Mouse (Mus musculus) liver, embryonic 15.5 days (tissue): ENCODE results near the gene Gm11554. TPM values are rescaled to one million over a fixed set of nuclear protein-coding genes. Genes with fewer than 3 reads are reported as not detected.
"Not testable (repeated sequence)": the region's sequence is repeated elsewhere in the genome, so short reads cannot be mapped to it uniquely, and the experiment has no call there.

Experiments
- ATAC-seq: fragments of 200-750 bp; cut with Nextera tagmentation; 2 replicates; pipeline ENCODE4 v1.8.0; 2017; ENCODE audit warnings: moderate number of reproducible peaks, mild to moderate bottlenecking, moderate library complexity; ENCODE audit not compliant: insufficient read depth
- H3K27ac ChIP-seq: fragments of 300-500 bp; sonication (generic); replicated peaks from 2 replicates; pipeline ENCODE4 v1.5.1; 2015; ENCODE audit warnings: mild to moderate bottlenecking, inconsistent platforms
- H3K27me3 ChIP-seq: fragments of 300-500 bp; sonication (generic); 2 replicates; pipeline ENCODE4 v1.6.1; 2015; ENCODE audit warnings: mild to moderate bottlenecking, inconsistent platforms
- H3K36me3 ChIP-seq: fragments of 300-500 bp; sonication (generic); replicated peaks from 2 replicates; pipeline ENCODE4 v1.6.1; 2015; ENCODE audit warnings: moderate library complexity, mild to moderate bottlenecking, inconsistent platforms
- H3K4me1 ChIP-seq: fragments of 300-500 bp; sonication (generic); replicated peaks from 2 replicates; pipeline ENCODE4 v1.6.1; 2015; ENCODE audit warnings: inconsistent platforms
- H3K4me2 ChIP-seq: fragments of 300-500 bp; sonication (generic); 2 replicates; pipeline ENCODE4 v1.6.1; 2015; ENCODE audit warnings: moderate library complexity, mild to moderate bottlenecking, inconsistent platforms
- H3K4me3 ChIP-seq: fragments of 300-500 bp; sonication (generic); replicated peaks from 2 replicates; pipeline ENCODE4 v1.5.1; 2015; ENCODE audit warnings: mild to moderate bottlenecking, inconsistent platforms
- H3K9ac ChIP-seq: fragments of 300-500 bp; sonication (generic); 2 replicates; pipeline ENCODE4 v1.6.1; 2015; ENCODE audit warnings: moderate library complexity, mild to moderate bottlenecking, inconsistent platforms
- H3K9me3 ChIP-seq: fragments of 300-500 bp; sonication (generic); replicated peaks from 2 replicates; pipeline ENCODE4 v1.6.1; 2016; ENCODE audit warnings: inconsistent platforms
- WGBS: fragments of 180-500 bp; shearing (Covaris S2); methylation state at CpG from one replicate; pipeline ENCODE4 v1.1.7; 2015; ENCODE audit warnings: mixed read lengths; ENCODE audit not compliant: insufficient replicate concordance; 5-methylcytosine and 5-hydroxymethylcytosine counted together
- polyA plus RNA-seq: library from polyadenylated mRNA; unstranded; fragments of >200 nt; fragmentation: Nextera tagmentation; extraction: Ambion mirVana; gene quantifications from 2 replicates; pipeline ENCODE4 v1.2.1, GENCODE M21; 2015

Gene Gm11554
- polyA plus RNA-seq, result not detected in 2 replicates

DNA sequence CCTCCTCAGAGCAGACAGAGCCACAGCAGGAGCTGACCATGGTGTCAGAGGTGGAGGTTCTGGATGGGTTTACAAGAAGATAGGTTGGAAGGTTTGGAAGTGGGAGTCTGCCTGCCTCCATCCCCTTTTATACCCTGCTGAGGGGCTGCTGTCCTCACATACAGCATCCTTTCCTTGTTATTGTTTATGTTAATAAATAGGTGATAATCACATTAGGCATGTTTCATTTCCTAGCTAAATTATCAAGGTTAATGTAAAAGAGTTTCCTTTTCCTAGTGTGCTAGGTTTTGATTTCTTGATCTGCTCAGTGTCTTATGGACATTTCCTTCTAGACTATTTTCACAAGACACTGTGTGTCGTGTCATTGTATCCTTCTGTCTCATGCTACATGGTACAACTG is at the start of gene Gm11554:
TSS of gene Gm11554 (minus strand) at position 101 of the 400 bp plus-strand sequence.
- not testable (repeated sequence) for H3K4me1 ChIP-seq, H3K9ac ChIP-seq, H3K27me3 ChIP-seq, ATAC-seq, H3K9me3 ChIP-seq, H3K36me3 ChIP-seq, H3K4me3 ChIP-seq, H3K4me2 ChIP-seq, H3K27ac ChIP-seq
- WGBS, result no CpG with 5 or more reads among the region's 1 CpGs

DNA sequence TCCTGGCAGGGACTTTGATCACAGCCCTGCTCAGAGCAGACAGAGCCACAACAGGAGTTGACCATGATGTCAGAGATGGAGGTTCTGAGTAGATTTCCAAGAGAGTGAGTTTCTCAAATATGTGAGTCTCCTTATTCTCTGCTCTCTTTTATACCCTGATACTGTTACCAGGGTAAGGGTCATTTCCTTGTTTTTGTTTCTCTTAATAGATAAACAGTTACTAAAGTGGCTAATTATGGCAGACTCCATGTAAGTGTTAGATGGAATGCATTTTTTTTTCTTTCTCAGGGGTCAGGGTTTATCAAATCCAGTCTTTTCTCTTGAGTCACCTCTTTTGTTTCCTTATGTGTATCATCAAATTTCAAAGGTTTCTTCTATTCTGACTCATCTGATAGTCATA is 47.3 kb upstream of the Gm11554 start, which contains the start of gene Krtap4-16:
TSS of gene Krtap4-16 (minus strand) at position 101 of the 400 bp plus-strand sequence.
- Histone ChIP-seq H3K4me2 (no peak within 1 kb of the TSS), H3K9me3 (no peaks in the 10 kb centered on the region), H3K4me1 (no peaks in the 10 kb centered on the region), H3K27me3 (no peaks in the 10 kb centered on the region), H3K9ac (no peak within 1 kb of the TSS), H3K4me3 (no peak within 1 kb of the TSS), H3K27ac (no peak within 1 kb of the TSS), H3K36me3 (no peaks in the 10 kb centered on the region)
- no peak for ATAC-seq

DNA sequence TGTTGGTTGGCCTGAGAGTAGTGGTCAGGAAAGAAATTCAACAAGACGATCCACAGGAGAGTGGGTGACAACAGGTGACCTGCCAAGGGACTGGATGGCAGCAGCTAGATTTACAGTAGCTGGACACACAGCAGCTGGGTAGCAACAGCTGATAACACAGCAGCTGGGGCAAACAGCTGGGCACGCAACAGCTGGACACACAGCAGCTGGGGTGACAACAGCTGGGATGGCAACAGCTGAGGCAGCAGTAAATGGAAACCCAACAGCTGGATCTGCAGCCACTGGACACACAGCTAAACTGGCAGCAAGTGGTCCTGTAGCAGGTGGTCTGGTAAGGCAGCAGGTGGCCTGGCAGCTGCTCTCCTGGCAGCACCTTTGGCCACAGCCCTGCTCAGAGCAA is 42.5 kb upstream of the Gm11554 start:
- Histone ChIP-seq H3K4me3 (no peak overlapping the region), H3K36me3 (no peaks in the 10 kb centered on the region), H3K27ac (no peak overlapping the region), H3K4me2 (no peak overlapping the region), H3K27me3 (no peaks in the 10 kb centered on the region), H3K9ac (no peak overlapping the region), H3K4me1 (no peaks in the 10 kb centered on the region), H3K9me3 (no peaks in the 10 kb centered on the region)
- whole genome bisulfite sequencing, result 53% methylated on average over 2 of the region's 2 CpGs
- ATAC-seq, result no peak

DNA sequence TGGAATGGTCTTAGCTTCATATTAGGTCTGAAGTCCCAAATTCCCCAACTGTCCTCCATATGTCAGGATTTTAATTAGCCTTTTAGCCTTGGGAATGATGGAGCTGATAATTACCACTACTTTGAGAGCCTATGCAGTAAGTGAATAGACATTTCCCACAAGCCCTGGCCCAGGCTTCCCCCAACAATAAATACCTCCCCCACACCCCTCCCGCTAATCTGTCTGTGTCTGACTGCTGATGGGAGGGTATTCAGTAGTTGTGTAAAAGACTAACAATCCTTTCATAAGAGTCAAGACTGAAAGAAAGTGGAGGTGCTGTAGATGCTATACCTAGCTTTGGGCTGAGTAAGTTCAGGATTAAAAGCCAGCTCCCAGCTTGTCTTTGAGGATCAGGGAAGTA is 37.9 kb upstream of the Gm11554 start:
- no peaks in the 10 kb centered on the region for H3K36me3 ChIP-seq
- no peak overlapping the region for H3K4me2 ChIP-seq
- no peak overlapping the region for H3K4me3 ChIP-seq
- no peak overlapping the region for H3K27ac ChIP-seq
- no peak for ATAC-seq
- 56% methylated on average over 1 of the region's 1 CpGs for WGBS
- no peaks in the 10 kb centered on the region for H3K9me3 ChIP-seq
- H3K4me1 ChIP-seq, result no peaks in the 10 kb centered on the region
- no peak overlapping the region for H3K9ac ChIP-seq
- no peaks in the 10 kb centered on the region for H3K27me3 ChIP-seq

DNA sequence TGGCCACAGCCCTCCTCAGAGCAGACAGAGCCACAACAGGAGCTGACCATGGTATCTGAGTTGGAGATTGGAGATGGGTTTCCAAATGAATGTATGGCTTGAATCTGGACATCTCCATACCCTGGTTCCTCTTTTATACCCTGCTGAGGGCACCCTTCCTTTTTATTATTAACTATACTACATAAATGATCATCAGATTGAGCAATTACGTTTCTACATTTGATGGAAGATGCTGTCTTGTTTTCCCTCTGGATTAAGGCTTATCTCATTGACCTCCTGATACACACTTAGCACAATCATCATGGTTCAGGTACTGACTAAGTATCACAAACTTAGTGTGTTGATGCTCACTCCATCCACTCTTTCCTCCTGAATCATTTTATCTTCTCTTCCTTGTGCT is 33.7 kb upstream of the Gm11554 start, which contains the start of gene 2300003K06Rik:
TSS of gene 2300003K06Rik (minus strand) at position 101 of the 400 bp plus-strand sequence.
- no peak within 1 kb of the TSS for H3K27ac ChIP-seq
- no peak within 1 kb of the TSS for H3K4me3 ChIP-seq
- no peaks in the 10 kb centered on the region for H3K36me3 ChIP-seq
- 31% methylated on average over 1 of the region's 1 CpGs for WGBS
- no peaks in the 10 kb centered on the region for H3K4me1 ChIP-seq
- no peaks in the 10 kb centered on the region for H3K9me3 ChIP-seq
- H3K9ac ChIP-seq, result no peak within 1 kb of the TSS
- H3K4me2 ChIP-seq, result no peak within 1 kb of the TSS
- ATAC-seq, result no peak
- no peaks in the 10 kb centered on the region for H3K27me3 ChIP-seq

DNA sequence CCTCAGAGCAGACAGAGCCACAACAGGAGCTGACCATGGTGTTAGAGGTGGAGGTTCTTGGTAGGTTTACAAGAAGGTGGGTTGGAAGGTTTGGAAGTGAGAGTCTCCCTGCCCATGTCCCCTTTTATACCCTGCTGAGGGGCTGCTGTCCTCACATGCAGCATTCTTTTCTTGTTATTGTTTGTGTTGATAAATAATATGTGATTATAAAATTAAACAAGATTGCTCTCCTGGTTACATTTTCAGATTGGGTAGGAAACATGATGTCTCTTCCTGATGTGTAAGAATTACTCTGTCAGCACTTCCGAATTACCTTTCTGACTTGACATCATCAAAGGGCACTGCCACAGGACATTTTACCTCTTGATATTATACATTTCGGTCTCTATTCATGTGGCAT is 11.3 kb upstream of the Gm11554 start, which contains the start of gene Gm11564:
TSS of gene Gm11564 (minus strand) at position 101 of the 400 bp plus-strand sequence.
- not testable (repeated sequence) for H3K4me3 ChIP-seq, H3K4me1 ChIP-seq, H3K36me3 ChIP-seq, H3K4me2 ChIP-seq, H3K27ac ChIP-seq, ATAC-seq, H3K27me3 ChIP-seq, H3K9ac ChIP-seq, H3K9me3 ChIP-seq
- 46% methylated on average over 2 of the region's 2 CpGs for WGBS

DNA sequence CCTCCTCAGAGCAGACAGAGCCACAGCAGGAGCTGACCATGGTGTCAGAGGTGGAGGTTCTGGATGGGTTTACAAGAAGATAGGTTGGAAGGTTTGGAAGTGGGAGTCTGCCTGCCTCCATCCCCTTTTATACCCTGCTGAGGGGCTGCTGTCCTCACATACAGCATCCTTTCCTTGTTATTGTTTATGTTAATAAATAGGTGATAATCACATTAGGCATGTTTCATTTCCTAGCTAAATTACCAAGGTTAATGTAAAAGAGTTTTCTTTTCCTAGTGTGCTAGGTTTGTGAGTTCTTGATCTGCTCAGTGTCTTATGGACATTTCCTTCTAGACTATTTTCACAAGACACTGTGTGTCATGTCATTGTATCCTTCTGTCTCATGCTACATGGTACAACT is 5.5 kb upstream of the Gm11554 start, which contains the start of gene Krtap4-13:
TSS of gene Krtap4-13 (minus strand) at position 101 of the 400 bp plus-strand sequence.
- H3K4me1 ChIP-seq, H3K4me2 ChIP-seq, H3K36me3 ChIP-seq, H3K27ac ChIP-seq, H3K4me3 ChIP-seq, H3K9ac ChIP-seq, H3K9me3 ChIP-seq, H3K27me3 ChIP-seq, ATAC-seq: not testable (repeated sequence)

DNA sequence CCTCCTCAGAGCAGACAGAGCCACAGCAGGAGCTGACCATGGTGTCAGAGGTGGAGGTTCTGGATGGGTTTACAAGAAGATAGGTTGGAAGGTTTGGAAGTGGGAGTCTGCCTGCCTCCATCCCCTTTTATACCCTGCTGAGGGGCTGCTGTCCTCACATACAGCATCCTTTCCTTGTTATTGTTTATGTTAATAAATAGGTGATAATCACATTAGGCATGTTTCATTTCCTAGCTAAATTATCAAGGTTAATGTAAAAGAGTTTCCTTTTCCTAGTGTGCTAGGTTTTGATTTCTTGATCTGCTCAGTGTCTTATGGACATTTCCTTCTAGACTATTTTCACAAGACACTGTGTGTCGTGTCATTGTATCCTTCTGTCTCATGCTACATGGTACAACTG is 5.4 kb downstream of the Gm11554 start, which contains the start of gene Gm11569:
TSS of gene Gm11569 (minus strand) at position 101 of the 400 bp plus-strand sequence.
- H3K27me3 ChIP-seq, H3K36me3 ChIP-seq, H3K4me3 ChIP-seq, H3K4me2 ChIP-seq, H3K27ac ChIP-seq, H3K4me1 ChIP-seq, H3K9ac ChIP-seq, ATAC-seq, H3K9me3 ChIP-seq: not testable (repeated sequence)
- WGBS, result no CpG with 5 or more reads among the region's 1 CpGs

DNA sequence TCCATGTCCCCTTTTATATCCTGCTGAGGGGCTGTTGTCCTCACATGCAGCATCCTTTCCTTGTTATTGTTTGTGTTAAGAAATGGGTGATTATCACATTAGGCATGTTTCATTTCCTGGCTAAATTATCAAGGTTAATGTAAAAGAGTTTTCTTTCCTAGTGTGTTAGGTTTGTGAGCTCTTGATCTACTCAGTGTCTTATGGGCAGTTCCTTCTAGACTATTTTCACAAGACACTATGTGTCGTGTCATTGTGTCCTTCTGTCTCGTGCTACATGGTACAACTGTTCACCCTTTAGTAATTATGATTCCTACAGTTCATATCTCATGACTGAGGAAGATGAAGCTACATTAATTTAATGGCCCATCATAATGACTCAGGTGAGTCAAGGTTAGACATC is 10.9 kb downstream of the Gm11554 start, which contains the start of gene Gm11596:
TSS of gene Gm11596 (minus strand) at position 101 of the 400 bp plus-strand sequence.
- Histone ChIP-seq H3K27me3 (no peaks in the 10 kb centered on the region), H3K4me1 (no peaks in the 10 kb centered on the region), H3K9me3 (no peaks in the 10 kb centered on the region), H3K4me3 (no peak within 1 kb of the TSS), H3K27ac (no peak within 1 kb of the TSS), H3K9ac (no peak within 1 kb of the TSS), H3K4me2 (no peak within 1 kb of the TSS), H3K36me3 (no peaks in the 10 kb centered on the region)
- WGBS, result 45% methylated on average over 2 of the region's 2 CpGs
- ATAC-seq, result no peak

DNA sequence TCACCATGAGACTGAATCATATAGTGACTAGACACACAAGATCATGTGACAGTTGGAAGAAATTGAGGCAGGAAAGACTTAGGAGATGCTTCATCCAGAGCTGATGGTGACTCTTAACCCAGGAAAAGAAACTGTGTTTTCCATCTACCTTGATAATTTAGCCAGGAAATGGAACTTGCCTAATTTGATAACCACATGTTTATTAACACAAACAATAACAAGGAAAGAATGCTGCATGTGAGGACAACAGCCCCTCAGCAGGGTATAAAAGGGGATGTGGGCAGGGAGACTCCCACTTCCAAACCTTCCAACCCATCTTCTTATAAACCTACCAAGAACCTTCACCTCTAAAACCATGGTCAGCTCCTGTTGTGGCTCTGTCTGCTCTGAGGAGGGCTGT is 19.3 kb downstream of the Gm11554 start, which contains the start of gene Krtap4-9:
TSS of gene Krtap4-9 (plus strand) at position 301 of the 400 bp plus-strand sequence.
- H3K4me3 ChIP-seq, H3K4me1 ChIP-seq, H3K27me3 ChIP-seq, H3K9ac ChIP-seq, H3K27ac ChIP-seq, H3K36me3 ChIP-seq, H3K4me2 ChIP-seq, H3K9me3 ChIP-seq, ATAC-seq: not testable (repeated sequence)

DNA sequence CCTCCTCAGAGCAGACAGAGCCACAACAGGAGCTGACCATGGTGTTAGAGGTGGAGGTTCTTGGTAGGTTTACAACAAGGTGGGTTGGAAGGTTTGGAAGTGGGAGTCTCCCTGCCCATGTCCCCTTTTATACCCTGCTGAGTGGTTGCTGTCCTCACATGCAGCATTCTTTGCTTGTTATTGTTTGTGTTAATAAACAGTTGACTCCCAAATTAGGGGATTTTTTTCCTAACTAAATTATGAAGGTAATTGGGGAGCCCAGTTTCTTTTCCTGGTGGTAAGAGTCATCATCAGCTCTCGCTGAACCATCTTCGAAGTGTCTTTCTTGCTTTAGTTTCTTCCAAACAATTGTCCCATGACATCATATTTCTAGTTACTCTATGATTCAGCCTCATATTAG is 23.6 kb downstream of the Gm11554 start, which contains the start of gene Krtap4-8:
TSS of gene Krtap4-8 (minus strand) at position 101 of the 400 bp plus-strand sequence.
- no peak within 1 kb of the TSS for H3K4me2 ChIP-seq
- ATAC-seq, result no peak
- H3K4me1 ChIP-seq, result no peaks in the 10 kb centered on the region
- H3K9ac ChIP-seq, result no peak within 1 kb of the TSS
- no peak within 1 kb of the TSS for H3K4me3 ChIP-seq
- H3K9me3 ChIP-seq, result no peaks in the 10 kb centered on the region
- H3K36me3 ChIP-seq, result no peaks in the 10 kb centered on the region
- no peaks in the 10 kb centered on the region for H3K27me3 ChIP-seq
- H3K27ac ChIP-seq, result no peak within 1 kb of the TSS
- WGBS, result 73% methylated on average over 2 of the region's 2 CpGs

DNA sequence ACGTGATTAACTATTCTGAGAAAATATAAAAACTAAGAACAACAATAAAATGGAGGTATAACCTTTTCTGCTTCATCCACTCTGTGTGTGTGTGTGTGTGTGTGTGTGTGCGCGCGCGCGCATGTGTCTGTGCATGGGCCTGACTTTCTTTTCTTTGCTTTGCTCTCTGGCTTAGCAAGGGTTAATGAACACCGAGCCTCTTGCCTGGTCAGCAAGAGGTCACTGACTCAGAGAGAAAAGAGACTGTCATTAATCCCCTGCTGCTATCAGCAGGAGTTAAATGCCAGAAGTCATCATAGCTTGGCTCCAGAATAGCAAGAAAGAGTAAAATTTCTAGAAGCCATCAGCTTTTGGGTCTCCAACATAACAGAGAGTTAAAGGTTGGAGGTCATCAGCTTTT is 25.8 kb downstream of the Gm11554 start:
- 67% methylated on average over 7 of the region's 7 CpGs for WGBS
- Histone ChIP-seq H3K4me2 (no peak overlapping the region), H3K4me1 (no peaks in the 10 kb centered on the region), H3K27me3 (no peaks in the 10 kb centered on the region), H3K36me3 (no peaks in the 10 kb centered on the region), H3K4me3 (no peak overlapping the region), H3K9me3 (no peaks in the 10 kb centered on the region), H3K9ac (no peak overlapping the region), H3K27ac (no peak overlapping the region)
- ATAC-seq, result no peak
